ENCODE assay signal across 21 mouse cellular contexts in genomic region chr13:70533412-70533811, GRCm38 (mm10).
DNase-seq lines count a peak whose midpoint lies in the region; TF ChIP-seq lines count a peak whose summit lies in the region.
"Had no signal": no experiment of that assay in that cellular context is flagged by ENCODE, and none has a peak within 500 bp of the region (broad histone marks: within the 10 kb centered on the region; RNA-seq: fewer than 3 reads in every experiment).

No protein-coding gene starts in this region.

- no peaks in the 10 kb centered on the region for H3K36me3 ChIP-seq in heart, adult 2 months (ENCODE audit: control insufficient read depth, insufficient read depth, low read length)
- H3K36me3 ChIP-seq: embryonic facial prominence, embryonic 13.5 days; embryonic facial prominence, embryonic 15.5 days; forebrain, embryonic 10.5 days; forebrain, embryonic 12.5 days had no signal

- TF ChIP-seq POLR2A in heart, adult 2 months (IDR thresholded peaks at IDR 0.05; ENCODE audit: insufficient read depth, low read depth, low read length) = no peak

- H3K79me2 ChIP-seq in heart, adult 2 months (replicated peaks; ENCODE audit: control insufficient read depth, insufficient read depth, low read length) = no peaks in the 10 kb centered on the region

- WGBS in heart, adult 2 months = 90% methylated on average over 5 of the region's 5 CpGs

- no peaks in the 10 kb centered on the region for H3K27me3 ChIP-seq in heart, adult 2 months (ENCODE audit: control insufficient read depth, insufficient read depth, low read length)
- H3K27me3 ChIP-seq: embryonic facial prominence, embryonic 13.5 days; embryonic facial prominence, embryonic 15.5 days; forebrain, embryonic 12.5 days had no signal

- TF ChIP-seq EP300 in heart, adult 2 months (IDR thresholded peaks at IDR 0.05; ENCODE audit: insufficient read depth, low read depth, low read length) = no peak

- no peak overlapping the region for H3K27ac ChIP-seq in heart, adult 2 months
- H3K27ac ChIP-seq: embryonic facial prominence, embryonic 13.5 days; embryonic facial prominence, embryonic 15.5 days; forebrain, embryonic 10.5 days; forebrain, embryonic 12.5 days had no signal

- intact Hi-C loops in heart, postnatal 14 days (cut with DNase I) = no loop called here
- intact Hi-C loops in heart, adult 2 months (cut with DNase I) = no loop called here

- no peak overlapping the region for H3K4me3 ChIP-seq in heart, adult 2 months
- H3K4me3 ChIP-seq: embryonic facial prominence, embryonic 13.5 days; embryonic facial prominence, embryonic 15.5 days; erythroblast, embryonic 14.5 days; forebrain, embryonic 10.5 days; forebrain, embryonic 12.5 days had no signal

- no peak overlapping the region for H3K9ac ChIP-seq in heart, adult 2 months (ENCODE audit: low read depth, low read length)
- H3K9ac ChIP-seq: embryonic facial prominence, embryonic 13.5 days; embryonic facial prominence, embryonic 15.5 days; forebrain, embryonic 12.5 days had no signal

- no peaks in the 10 kb centered on the region for H3K4me1 ChIP-seq in heart, adult 2 months (ENCODE audit: control insufficient read depth, insufficient read depth, low read length)
- H3K4me1 ChIP-seq: embryonic facial prominence, embryonic 13.5 days; embryonic facial prominence, embryonic 15.5 days; forebrain, embryonic 12.5 days had no signal

- no peak for TF ChIP-seq CTCF in heart, adult 2 months (IDR thresholded peaks at IDR 0.05)

- peak; percentile 3 for DNase-seq in heart, adult 11 months
- DNase-seq in heart, postnatal 14 days = no peak
- DNase-seq in adipocyte (ENCODE audit: low spot score) = peak; percentile 3
- DNase-seq in brain, adult 2 months (ENCODE audit: low read depth, low spot score) = peak; percentile 57
- no peak for DNase-seq in lung, adult 18-20 months
- DNase-seq in heart, adult 2 months = no peak
- DNase-seq: adrenal gland, adult 8-10 months; adrenal gland, postnatal 14 days; adrenal gland, postnatal 36 days; cerebellum, adult 11 months; cerebellum, adult 18-20 months; cerebellum, adult 8-10 months; cerebellum, adult 9-11 months; cerebellum, postnatal 14 days; cerebellum, postnatal 36 days; embryo, embryonic 11 days had no signal

Comparison
In these comparisons a context has a peak if more than half of its experiments do, and no peak if none do; other contexts are left out.
1. DNase-seq: peak in heart, adult 11 months (single experiment), adipocyte (single experiment) and brain, adult 2 months (single experiment); none in heart, postnatal 14 days (0 of 2), lung, adult 18-20 months (0 of 2) and heart, adult 2 months (0 of 2).